Mouse (Mus musculus) thymus, postnatal 4 days (tissue): Measurements from ENCODE around the gene Cxcl16.
"Not testable (repeated sequence)": the region's sequence is repeated elsewhere in the genome, so short reads cannot be mapped to it uniquely, and the experiment has no call there.

ENCODE experiments used
- DNase-seq: peaks from one replicate; pipeline ENCODE4 v3.0.0; 2021

Cxcl16 gene

GRCm38 (mm10) chr11:70451797-70452498, 7.8 kb downstream of the Cxcl16 start, which contains the start of gene Med11:
Gene Med11, plus strand, starts transcription at chr11:70451919.
- DNase-seq = peak; percentile 94

DNA sequence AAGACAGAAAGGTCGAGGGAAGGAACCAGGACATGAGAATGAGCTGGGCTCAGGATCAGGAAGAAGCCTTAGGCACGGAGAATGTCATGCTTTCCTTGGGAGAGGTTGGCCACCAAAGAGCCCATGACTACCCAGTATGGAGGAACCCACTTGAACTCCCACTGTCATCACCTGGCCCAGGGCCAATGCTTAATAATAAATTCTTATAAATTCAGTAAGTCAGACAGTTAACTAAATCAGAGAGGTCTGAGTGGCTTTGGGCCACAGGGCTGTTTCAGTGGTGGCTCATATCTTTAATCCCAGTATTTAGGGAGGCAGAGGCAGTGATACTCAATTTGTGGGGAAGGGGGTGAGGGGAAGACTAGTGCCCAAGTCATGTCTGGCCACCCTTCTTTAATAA, 8.9 kb downstream of the Cxcl16 start:
- DNase-seq = no peak

- DNase-seq = no peak
Measured at GRCm38 (mm10) chr11:70447373-70447772, 12.4 kb downstream of the Cxcl16 start.

- DNase-seq = no peak
Measured at GRCm38 (mm10) chr11:70446756-70447155, 13.0 kb downstream of the Cxcl16 start.

- DNase-seq = no peak
Measured at GRCm38 (mm10) chr11:70444667-70445066, 15.1 kb downstream of the Cxcl16 start.

DNA sequence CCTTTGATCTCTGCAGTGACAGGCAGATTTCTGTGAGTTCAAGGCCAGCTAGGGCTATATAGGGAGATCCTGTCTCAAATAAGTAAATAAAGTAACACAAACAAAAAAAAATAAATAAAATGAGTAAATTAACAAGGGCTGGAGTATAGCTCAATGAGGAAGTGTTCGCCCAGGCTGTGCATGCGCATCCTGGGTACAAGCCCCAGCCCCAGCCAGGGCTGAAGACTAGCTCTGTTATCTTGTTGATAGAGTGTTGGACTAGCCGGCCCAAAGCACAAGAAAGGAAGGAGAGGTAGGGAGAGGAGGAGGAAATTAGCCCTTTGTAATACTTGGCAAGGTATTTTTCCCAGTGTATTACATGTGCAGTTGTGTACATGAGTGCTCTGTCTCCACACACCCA, 15.8 kb downstream of the Cxcl16 start:
- DNase-seq = no peak

GRCm38 (mm10) chr11:70441882-70442281, 17.9 kb downstream of the Cxcl16 start:
- no peak for DNase-seq

DNA sequence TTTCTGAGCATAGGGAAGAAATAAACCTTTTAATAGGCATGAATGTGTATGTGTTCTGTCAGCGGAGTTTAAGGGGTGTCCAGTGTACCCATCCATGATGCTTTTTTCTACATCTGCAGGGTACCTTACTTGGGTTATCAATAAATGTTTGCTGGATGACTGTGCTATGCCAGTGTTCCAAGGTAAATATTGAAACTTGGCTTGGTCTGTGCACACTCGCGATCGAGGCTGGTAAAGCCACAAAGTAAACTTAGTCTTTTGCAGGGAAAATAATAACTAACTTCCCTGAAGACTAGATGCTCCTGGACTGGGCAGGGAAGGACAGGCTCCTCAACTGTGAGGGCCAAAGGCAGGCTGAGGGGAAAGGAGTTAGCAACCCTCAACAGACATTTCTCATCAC, 19.1 kb downstream of the Cxcl16 start:
- DNase-seq = no peak

DNA sequence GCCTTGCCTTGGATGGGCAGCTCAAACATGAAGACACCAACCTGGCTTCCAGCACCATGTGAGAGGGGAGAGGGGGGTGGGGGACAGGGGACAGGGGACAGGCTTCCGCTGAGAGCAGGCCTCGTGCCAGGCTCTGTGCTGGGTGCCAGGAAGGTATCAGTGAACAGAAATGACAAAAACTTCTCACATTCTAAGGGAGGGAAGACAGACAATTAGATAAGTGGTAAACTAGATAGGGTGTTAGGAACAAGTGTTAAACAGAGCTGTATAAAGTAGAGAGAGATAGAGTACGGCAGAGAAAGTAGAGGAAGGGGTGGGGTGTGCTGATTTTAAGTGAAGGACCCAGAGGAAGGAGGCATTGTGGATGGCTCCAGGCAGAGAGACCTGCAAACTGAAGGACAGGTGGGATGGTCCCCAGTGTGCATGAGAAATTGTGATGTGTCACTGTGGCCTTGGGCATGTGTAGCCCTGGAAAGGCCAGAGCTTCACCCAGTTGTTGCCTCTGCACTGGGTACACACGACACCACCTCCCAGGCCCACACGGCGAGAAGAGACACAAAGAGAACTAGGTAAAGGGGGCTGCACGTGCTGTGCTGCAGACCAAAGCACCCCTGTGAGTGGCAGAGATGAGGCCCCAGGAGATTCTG, 20.9 kb downstream of the Cxcl16 start:
- no peak for DNase-seq

DNA sequence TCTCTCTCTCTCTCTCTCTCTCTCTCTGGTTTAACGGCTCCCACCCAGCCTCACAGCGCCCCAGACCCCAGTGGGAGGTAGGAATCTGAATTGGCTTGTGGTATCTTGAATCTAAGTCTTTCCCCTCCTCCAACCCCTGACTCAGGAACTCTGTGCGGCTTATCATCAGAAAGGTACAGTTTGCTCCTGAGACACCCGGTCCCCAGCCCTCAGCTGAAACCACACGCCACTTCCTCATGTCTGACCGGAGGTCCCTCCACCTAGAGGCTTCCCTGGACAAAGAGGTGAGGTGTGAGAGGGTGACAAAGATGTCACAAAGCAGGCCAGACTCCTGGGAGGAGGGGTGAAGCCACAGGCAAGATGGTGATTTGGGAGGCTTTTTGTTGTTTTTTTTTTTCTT, 22.4 kb downstream of the Cxcl16 start:
- DNase-seq = no peak

GRCm38 (mm10) chr11:70435476-70435875, 24.3 kb downstream of the Cxcl16 start:
- peak; percentile 71 for DNase-seq

GRCm38 (mm10) chr11:70433951-70434350, 25.8 kb downstream of the Cxcl16 start:
- peak; percentile 38 for DNase-seq

DNA sequence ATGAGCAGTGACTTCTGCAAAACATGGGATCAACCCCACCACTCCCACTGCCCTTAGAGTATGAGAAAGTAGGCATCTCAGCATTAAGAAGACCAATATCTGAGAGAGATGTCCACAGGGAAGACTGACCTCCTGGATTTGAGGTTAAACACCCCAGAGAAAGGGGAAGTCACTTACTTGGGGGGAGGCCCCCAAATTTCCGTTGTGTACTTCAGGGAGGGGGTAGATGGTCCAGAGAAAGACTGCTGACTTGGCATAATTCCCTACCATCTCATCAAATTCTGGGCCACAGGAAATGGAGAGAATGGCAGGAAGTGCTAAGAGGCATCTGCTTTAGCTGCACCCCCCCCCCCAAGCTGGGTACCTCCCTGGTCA, 26.2 kb downstream of the Cxcl16 start:
- DNase-seq = no peak

DNA sequence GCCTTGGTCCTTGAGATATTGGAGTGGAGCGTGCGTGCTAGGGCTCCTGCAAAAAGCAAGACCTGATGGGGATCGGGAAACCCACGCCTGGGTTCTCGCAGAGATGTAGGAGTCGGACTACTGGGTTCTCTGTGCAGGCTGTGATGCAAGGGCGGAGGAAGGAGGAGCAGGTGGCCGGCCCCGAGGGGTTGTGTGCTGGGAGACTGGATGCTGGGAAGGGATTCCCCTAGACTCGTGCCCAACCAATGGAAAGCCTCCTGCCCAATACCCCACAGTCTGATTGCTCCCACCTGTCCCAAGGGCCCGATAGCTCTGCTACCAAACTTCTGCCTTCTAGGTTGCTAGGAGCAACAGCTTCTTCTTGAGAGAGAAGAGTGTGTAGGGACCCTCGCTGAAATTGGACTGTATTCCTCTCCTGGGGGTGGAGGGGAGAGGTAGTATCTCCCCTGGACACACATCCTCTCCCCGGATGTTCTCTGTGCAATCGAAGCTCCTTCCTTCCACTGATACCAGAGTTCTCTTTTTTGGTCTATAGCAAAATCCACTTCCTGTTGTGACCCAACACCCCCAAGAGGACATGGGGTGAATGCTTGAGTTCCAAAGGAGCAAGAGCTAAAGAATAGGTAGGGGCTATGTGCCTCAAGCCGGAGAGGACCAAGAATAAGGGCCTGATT, 26.8 kb downstream of the Cxcl16 start:
- no peak for DNase-seq

- DNase-seq = peak; percentile 100
Measured at GRCm38 (mm10) chr11:70432048-70432894, 27.5 kb downstream of the Cxcl16 start, which contains the start of gene Arrb2. Gene Arrb2, plus strand, starts transcription at chr11:70432635.

GRCm38 (mm10) chr11:70431574-70431973, 28.2 kb downstream of the Cxcl16 start:
- DNase-seq = no peak

DNA sequence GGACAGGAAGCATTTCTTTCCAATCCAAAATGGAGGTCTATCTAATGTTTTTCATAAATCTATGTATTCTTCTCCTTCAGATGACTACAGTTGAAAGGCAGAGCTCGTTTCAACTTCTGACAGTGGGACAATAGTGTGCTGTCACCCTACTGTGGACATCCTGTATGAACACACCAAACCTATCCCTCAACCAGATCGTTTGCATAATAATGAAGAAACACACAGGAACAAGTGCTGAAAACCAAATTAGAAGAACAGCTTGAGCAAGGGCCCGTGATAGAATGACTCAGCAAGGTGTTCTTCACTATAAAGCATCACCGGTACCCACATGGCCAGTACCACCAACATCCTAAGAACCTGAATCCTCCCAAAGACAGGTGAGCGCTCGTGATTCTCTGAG, 33.2 kb downstream of the Cxcl16 start:
- not testable (repeated sequence) for DNase-seq

DNA sequence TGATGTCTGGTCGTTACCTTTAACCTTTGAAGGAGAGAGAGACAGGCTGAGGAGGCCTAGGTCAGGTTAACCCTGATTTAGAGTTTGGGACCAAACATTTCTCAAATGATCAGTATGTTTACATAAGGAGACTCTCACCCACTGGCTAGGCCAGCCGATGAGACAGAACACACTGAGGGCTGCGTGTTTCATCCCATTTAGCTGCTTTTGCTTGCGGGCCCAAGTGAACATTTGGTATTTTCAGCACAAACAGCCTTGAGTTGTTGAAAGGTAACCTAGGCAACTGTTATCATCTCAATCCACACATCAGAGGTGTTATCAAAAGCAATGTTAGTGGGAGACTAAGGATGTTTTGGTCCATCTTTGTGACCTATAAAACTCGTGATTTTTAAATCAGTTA, 40.3 kb downstream of the Cxcl16 start:
- DNase-seq = no peak

DNA sequence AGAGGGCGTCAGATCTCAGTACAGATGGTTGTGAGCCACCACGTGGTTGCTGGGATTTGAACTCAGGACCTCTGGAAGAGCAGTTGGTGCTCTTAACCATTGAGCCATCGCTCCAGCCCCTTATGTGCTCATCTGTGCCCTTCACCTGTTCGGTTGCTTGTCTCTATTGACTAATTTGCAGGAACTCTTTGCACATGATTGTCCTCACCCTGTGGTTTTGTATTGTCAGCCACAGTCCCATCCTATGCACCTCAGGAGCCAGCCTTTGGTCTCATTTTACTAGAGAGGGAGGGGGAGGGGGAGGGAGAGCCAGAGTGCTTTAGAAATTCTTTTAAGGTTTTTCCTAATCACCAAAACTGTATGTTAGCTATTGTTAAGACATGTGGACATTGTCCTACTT, 41.6 kb downstream of the Cxcl16 start:
- DNase-seq = no peak

- DNase-seq = peak; percentile 88
Measured at GRCm38 (mm10) chr11:70413961-70414360, 45.8 kb downstream of the Cxcl16 start.

DNA sequence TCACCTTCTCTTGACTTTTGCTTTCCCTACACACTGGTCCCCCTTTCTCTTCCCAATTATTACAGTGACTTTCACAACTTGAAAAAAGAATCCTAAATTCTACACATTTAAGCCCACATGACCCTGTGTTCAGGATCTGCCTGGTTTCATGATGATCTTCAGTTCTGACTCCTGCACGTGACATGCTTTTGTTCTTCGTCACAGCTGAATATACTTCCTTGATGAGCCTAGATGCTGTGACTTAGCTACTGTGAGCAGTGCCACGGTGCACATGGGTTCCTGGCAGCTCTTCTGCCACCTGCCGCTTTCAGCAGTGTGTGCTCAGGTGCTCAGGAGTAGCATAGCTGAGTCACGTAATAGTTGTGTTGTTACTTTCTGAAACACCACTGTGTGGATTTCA, 47.2 kb downstream of the Cxcl16 start:
- no peak for DNase-seq

DNA sequence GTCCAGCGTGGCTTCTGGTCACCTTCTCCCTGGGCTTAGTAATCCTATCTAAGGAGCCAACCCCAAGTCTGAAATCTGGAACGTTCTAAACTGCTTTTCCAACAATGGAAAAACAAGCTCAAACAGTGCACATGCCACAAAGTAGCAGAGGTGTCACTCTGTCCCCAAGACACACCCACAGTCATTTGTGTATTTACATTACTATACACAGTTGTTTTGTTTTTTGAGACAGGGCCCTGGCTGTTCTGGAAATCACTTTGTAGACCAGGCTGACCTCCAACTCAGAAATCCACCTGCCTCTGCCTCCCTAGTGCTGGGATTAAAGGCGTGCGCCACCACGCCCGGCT, 49.5 kb downstream of the Cxcl16 start:
- no peak for DNase-seq

GRCm38 (mm10) chr11:70409594-70410296, 50.0 kb downstream of the Cxcl16 start, which contains the start of gene Pelp1:
Gene Pelp1, minus strand, starts transcription at chr11:70410031.
- peak; percentile 94 for DNase-seq
